Mouse (Mus musculus) neural tube, embryonic 11.5 days (tissue): ENCODE measurements around the gene Mgat4c. TPM values are rescaled to one million over a fixed set of nuclear protein-coding genes. Genes with fewer than 3 reads are reported as not detected.
A peak's percentile ranks its signal among the peaks of the same experiment; 100 is the strongest.

ENCODE experiments used
- ATAC-seq: fragments of 200-750 bp; cut with Nextera tagmentation; 2 replicates; pipeline ENCODE4 v1.8.0; 2017; ENCODE audit warnings: moderate number of reproducible peaks, mild to moderate bottlenecking, moderate TSS enrichment, moderate library complexity; ENCODE audit not compliant: insufficient read depth, low FRiP score, low TSS enrichment
- DNase-seq: peaks from one replicate; pipeline ENCODE4 v3.0.0-alpha.2; 2015; ENCODE audit warnings: low spot score
- H3K27ac ChIP-seq: fragments of 300-500 bp; sonication (generic); 2 replicates; pipeline ENCODE4 v1.5.1; 2014; ENCODE audit warnings: low read depth, mild to moderate bottlenecking, low read length
- H3K27me3 ChIP-seq: fragments of 300-500 bp; sonication (generic); 2 replicates; pipeline ENCODE4 v1.6.1; 2014; ENCODE audit warnings: mild to moderate bottlenecking, low read length, mixed read lengths; ENCODE audit not compliant: control insufficient read depth, insufficient read depth
- H3K36me3 ChIP-seq: fragments of 300-500 bp; sonication (generic); 2 replicates; pipeline ENCODE4 v1.6.1; 2014; ENCODE audit warnings: mild to moderate bottlenecking, low read length, moderate library complexity, mixed read lengths; ENCODE audit not compliant: control insufficient read depth, insufficient read depth
- H3K4me1 ChIP-seq: fragments of 300-500 bp; sonication (generic); 2 replicates; pipeline ENCODE4 v1.6.1; 2014; ENCODE audit warnings: low read length, mixed read lengths; ENCODE audit not compliant: control insufficient read depth, insufficient read depth
- H3K4me2 ChIP-seq: fragments of 300-500 bp; sonication (generic); 2 replicates; pipeline ENCODE4 v1.6.1; 2014; ENCODE audit warnings: low read depth, mild to moderate bottlenecking, moderate library complexity
- H3K4me3 ChIP-seq: fragments of 300-500 bp; sonication (generic); 2 replicates; pipeline ENCODE4 v1.5.1; 2014; ENCODE audit warnings: low read depth, low read length
- H3K9ac ChIP-seq: fragments of 300-500 bp; sonication (generic); 2 replicates; pipeline ENCODE4 v1.6.1; 2014; ENCODE audit warnings: mild to moderate bottlenecking, low read length
- H3K9me3 ChIP-seq: fragments of 300-500 bp; sonication (generic); 2 replicates; pipeline ENCODE4 v1.6.1; 2016; ENCODE audit warnings: low read length; ENCODE audit not compliant: control insufficient read depth
- WGBS: fragments of 180-500 bp; shearing (Covaris S2); extraction: QIAGEN DNeasy Blood & Tissue Kit; methylation state at CpG from one replicate; pipeline ENCODE4 v1.1.7; 2014; 5-methylcytosine and 5-hydroxymethylcytosine counted together
- polyA plus RNA-seq: library from polyadenylated mRNA; unstranded; fragments of >200 nt; fragmentation: Nextera tagmentation; extraction: Ambion mirVana; gene quantifications from 2 replicates; pipeline ENCODE4 v1.2.1, GENCODE M21; 2014

Gene Mgat4c
- polyA plus RNA-seq, 1 experiment from 2014 or later = 2.8 TPM

DNA sequence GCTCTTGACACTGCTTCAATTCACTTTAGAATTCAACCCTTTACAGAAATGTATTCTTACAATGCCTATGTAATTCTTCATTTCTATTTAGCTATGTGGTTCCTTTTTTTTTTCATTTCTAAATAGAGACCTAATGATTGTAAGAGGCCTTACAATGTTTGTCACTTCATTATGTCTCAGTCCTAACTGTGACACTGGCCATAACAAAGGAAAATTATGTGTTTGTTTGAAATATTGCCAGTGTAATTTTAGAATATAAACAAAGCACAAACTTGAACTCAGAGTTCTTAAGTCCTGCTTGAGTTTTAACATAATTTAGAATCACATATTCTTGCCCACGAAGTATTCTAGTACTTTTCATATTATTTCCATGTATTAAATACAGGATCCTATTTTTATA, 510.4 kb downstream of the Mgat4c start:
- H3K4me2 ChIP-seq = no peak overlapping the region
- no peak overlapping the region for H3K9ac ChIP-seq
- H3K27ac ChIP-seq = no peak overlapping the region
- no peaks in the 10 kb centered on the region for H3K27me3 ChIP-seq
- no peaks in the 10 kb centered on the region for H3K9me3 ChIP-seq
- WGBS = 82% methylated on average over 1 of the region's 1 CpGs
- DNase-seq (no peak), ATAC-seq (no peak)
- no peak overlapping the region for H3K4me3 ChIP-seq
- no peaks in the 10 kb centered on the region for H3K4me1 ChIP-seq
- H3K36me3 ChIP-seq = no peaks in the 10 kb centered on the region

DNA sequence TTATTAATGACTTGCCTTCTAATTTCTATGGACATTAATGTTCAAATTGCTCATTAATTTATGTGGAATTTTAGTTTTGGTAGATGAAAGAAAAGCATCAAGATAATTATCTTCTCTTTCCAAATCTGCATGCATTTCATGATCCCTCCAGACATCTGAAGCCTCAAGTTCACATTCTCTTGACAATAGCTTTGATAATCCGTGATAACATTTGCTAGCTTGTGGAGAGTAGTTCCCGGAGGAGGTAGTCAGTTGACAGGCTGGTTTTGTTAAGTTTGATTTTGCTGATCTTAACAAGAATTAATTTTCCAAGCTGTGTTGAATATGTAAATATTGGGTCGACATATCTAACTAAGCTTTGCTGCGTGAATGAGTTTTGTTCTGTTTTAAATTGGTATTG, 515.6 kb downstream of the Mgat4c start:
- no peak overlapping the region for H3K4me3 ChIP-seq
- no peak for ATAC-seq

DNA sequence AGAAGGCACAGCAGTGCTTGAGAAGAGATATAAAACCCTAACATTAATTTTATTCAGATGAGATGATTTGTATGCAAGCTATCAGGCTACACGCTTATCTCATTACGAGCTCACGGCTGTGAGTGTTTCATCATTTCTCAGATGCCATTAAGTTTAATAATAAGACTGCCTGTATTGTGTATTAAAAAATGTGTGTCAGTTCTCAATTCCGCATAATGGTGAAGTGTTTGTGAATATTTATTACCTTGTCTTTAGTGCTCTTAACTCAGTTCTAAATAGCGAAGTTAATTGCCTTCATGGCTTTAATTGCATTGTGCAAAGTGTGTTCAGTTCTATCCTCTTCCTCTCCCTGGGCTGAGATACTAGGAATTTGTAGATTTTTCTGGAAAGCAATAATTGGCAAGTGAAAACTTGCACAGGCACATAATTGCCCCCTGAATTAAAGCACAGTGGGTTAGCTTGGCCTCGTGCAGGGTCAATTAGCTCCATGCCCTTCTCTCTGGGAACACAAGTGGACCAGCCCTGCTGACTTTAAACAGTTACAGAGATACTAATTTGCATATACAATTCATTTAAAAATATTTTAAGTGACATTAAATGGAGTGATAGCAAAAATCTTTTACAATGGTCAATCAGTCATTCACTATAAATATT, 557.4 kb downstream of the Mgat4c start:
- no peak overlapping the region for H3K9ac ChIP-seq
- no peaks in the 10 kb centered on the region for H3K4me1 ChIP-seq
- H3K9me3 ChIP-seq = no peaks in the 10 kb centered on the region
- ATAC-seq (peak; percentile 67; the same call in 1 of the 2 replicates), DNase-seq (no peak)
- H3K4me3 ChIP-seq = no peak overlapping the region
- H3K4me2 ChIP-seq = no peak overlapping the region
- 60% methylated on average over 6 of the region's 6 CpGs for WGBS
- H3K27ac ChIP-seq = no peak overlapping the region
- H3K27me3 ChIP-seq = no peaks in the 10 kb centered on the region
- H3K36me3 ChIP-seq = no peaks in the 10 kb centered on the region

More for the DNA sequence above, 515.6 kb downstream of the Mgat4c start:
- Histone ChIP-seq H3K9ac (no peak overlapping the region), H3K36me3 (no peaks in the 10 kb centered on the region), H3K4me2 (no peak overlapping the region), H3K9me3 (no peaks in the 10 kb centered on the region), H3K27ac (no peak overlapping the region), H3K27me3 (no peaks in the 10 kb centered on the region), H3K4me1 (no peaks in the 10 kb centered on the region)
- no peak for DNase-seq
- WGBS = 93% methylated on average over 4 of the region's 4 CpGs

DNA sequence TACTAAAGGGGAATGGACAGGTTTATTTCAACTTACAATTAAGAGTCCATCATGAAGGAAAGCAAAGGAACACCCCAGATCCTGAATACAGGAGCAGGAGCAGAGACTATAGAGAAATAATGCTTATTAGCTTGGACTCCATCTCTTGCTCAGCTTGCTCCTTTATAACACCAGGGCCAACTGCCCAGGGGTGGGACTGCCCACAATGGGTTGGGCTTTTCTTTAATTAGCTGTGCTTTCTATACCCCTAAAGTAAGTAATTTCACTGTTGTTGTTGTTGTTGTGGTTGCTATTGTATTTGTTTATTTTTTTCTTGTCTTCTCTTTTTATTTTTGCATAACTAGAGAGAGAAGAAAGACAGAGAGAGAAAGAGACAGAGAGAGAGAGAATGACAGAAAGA, 562.6 kb downstream of the Mgat4c start:
- Histone ChIP-seq H3K4me1 (no peaks in the 10 kb centered on the region), H3K4me3 (no peak overlapping the region), H3K27ac (no peak overlapping the region), H3K36me3 (no peaks in the 10 kb centered on the region), H3K9ac (no peak overlapping the region), H3K4me2 (no peak overlapping the region), H3K27me3 (no peaks in the 10 kb centered on the region), H3K9me3 (no peaks in the 10 kb centered on the region)
- no peak for ATAC-seq
- no peak for DNase-seq

DNA sequence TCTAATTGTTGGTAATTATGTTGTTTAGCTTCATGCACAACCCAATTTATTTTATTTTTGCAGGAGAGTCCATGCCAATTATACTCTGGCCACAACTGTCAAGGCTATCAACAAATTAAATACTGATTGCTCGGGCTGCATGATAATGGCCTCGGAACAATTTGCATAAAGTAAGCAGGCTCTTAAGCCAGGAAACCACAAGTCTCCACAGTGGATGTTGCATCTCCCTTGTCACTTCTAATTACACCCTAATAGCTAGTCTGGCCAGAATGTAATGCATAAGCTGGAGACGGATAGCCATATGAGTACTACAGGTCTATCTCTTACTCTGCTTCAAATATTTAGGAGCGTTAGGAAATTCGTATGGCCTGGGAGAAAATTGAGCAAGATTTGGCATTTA, 563.3 kb downstream of the Mgat4c start:
- no peaks in the 10 kb centered on the region for H3K9me3 ChIP-seq
- H3K27me3 ChIP-seq = no peaks in the 10 kb centered on the region
- H3K4me3 ChIP-seq = no peak overlapping the region
- no peaks in the 10 kb centered on the region for H3K4me1 ChIP-seq
- WGBS = 69% methylated on average over 5 of the region's 5 CpGs
- ATAC-seq (no peak), DNase-seq (no peak)
- no peaks in the 10 kb centered on the region for H3K36me3 ChIP-seq
- no peak overlapping the region for H3K27ac ChIP-seq
- H3K4me2 ChIP-seq = no peak overlapping the region
- H3K9ac ChIP-seq = no peak overlapping the region

DNA sequence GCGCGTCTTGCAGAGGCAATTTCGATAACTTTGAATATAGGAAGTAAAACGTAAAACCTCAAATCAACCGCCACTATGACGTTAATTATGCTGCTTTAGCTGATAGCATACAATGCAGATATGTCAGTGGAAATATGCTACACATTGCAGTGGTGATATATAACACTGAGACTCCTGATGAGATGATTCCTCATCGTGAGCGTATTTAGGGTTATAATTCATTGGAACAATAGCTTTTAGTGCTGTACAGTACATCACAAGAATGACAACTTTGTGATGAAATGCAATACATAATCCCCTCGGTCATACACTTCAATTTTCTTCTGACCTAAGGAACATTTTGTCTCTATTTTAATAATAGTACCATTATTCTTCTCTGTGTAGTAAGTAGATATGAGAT, 564.0 kb downstream of the Mgat4c start:
- WGBS = 83% methylated on average over 9 of the region's 9 CpGs
- no peak overlapping the region for H3K4me2 ChIP-seq
- H3K27me3 ChIP-seq = no peaks in the 10 kb centered on the region
- H3K9me3 ChIP-seq = no peaks in the 10 kb centered on the region
- no peak overlapping the region for H3K27ac ChIP-seq
- no peak overlapping the region for H3K9ac ChIP-seq
- H3K4me1 ChIP-seq = no peaks in the 10 kb centered on the region
- H3K36me3 ChIP-seq = no peaks in the 10 kb centered on the region
- DNase-seq (no peak), ATAC-seq (no peak)
- H3K4me3 ChIP-seq = no peak overlapping the region

DNA sequence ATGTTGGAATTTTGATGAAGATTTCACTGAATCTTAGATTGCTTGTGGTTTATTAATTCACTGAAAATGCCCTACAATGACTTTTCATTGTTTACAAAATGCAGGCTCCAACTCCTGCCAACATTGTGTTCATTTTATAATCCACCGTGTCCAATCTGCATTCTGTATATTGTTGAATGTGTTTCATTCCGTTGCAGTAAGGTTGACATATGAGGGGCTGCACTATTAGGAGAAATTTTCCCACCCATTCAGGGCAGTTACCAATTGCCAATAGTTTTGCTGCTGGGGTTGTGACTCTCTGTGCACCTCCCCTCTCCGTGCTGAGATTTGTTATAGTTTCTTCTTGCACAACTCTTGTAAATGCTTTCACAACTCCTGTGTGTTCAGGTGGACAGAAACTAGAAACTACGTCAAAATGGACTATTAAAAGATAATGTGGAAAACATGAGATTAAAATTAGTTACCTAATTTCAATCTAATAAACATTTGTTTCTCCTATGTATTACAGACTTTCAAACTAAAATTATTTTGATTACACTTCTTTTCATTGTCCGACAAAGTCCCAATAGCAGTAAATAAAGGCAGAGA, 627.7 kb downstream of the Mgat4c start:
- ATAC-seq = no peak

DNA sequence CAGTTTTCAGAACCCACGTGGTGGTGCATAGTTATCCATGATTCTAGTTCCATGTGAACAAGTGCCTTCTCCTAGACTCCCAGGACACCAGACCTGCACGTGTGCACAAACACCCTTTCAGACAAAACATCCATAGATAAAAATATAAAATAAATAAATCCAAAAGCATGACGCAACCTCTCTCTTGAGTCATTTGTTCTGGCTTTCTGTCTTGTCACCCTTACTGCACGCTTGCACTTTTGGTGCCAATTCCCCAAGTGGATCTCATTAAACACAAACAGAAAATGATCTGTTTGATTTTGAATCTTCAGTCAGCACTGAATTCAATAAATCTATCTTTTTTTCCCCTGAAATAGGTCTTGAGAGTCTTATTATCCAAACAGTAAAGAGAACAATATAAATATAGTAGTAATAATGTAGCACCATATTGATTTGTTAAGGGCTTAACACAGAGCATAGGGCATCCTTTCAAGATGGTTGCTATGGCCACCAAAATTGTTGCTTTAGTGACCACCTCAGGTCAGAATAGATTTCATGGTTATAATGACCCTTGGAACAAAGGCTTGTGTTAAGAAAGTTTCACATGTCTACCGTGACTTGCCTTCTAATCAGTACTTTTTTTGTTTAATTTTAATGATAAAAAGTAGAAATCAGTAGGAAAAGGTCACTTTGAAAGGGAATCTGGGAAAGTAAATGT, 684.5 kb downstream of the Mgat4c start:
- Histone ChIP-seq H3K9me3 (no peaks in the 10 kb centered on the region), H3K36me3 (no peaks in the 10 kb centered on the region), H3K9ac (no peak overlapping the region), H3K4me3 (no peak overlapping the region), H3K27me3 (no peaks in the 10 kb centered on the region), H3K4me1 (no peaks in the 10 kb centered on the region), H3K4me2 (no peak overlapping the region), H3K27ac (no peak overlapping the region)
- peak; percentile 62 for ATAC-seq
- WGBS = 60% methylated on average over 5 of the region's 5 CpGs
- DNase-seq = no peak

More for the DNA sequence above, 627.7 kb downstream of the Mgat4c start:
- Histone ChIP-seq H3K36me3 (no peaks in the 10 kb centered on the region), H3K4me2 (no peak overlapping the region), H3K4me1 (no peaks in the 10 kb centered on the region), H3K27ac (no peak overlapping the region), H3K9ac (no peak overlapping the region), H3K27me3 (no peaks in the 10 kb centered on the region), H3K4me3 (no peak overlapping the region), H3K9me3 (no peaks in the 10 kb centered on the region)
- WGBS = 82% methylated on average over 5 of the region's 5 CpGs
- DNase-seq = no peak

DNA sequence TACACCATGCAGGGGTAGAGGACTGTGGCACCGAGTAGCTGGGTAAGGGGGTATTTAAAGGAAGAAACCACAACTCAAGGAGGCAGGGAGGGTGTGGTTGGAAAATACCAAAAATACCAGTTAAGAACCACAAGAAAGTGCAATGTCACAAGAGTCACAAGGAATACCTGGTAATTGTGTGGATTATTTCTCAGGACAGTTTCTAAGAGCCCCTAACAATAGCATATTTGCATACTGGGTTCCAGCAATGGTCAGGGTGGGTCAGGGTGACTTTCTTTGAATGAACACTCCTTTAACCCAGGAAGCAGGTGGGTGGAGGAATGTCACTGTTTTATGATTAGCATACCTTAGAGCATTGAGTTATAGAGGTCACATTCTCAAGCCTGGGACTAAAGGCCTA, 689.3 kb downstream of the Mgat4c start:
- Histone ChIP-seq H3K4me1 (no peaks in the 10 kb centered on the region), H3K9ac (no peak overlapping the region), H3K4me3 (no peak overlapping the region), H3K4me2 (no peak overlapping the region), H3K9me3 (no peaks in the 10 kb centered on the region), H3K36me3 (no peaks in the 10 kb centered on the region), H3K27me3 (no peaks in the 10 kb centered on the region), H3K27ac (no peak overlapping the region)
- 90% methylated on average over 1 of the region's 1 CpGs for WGBS
- DNase-seq (no peak), ATAC-seq (no peak)
